Mouse (Mus musculus): ENCODE results near the gene Klf3.
A peak's percentile ranks its signal among the peaks of the same experiment; 100 is the strongest.

Klf3 gene

DNA sequence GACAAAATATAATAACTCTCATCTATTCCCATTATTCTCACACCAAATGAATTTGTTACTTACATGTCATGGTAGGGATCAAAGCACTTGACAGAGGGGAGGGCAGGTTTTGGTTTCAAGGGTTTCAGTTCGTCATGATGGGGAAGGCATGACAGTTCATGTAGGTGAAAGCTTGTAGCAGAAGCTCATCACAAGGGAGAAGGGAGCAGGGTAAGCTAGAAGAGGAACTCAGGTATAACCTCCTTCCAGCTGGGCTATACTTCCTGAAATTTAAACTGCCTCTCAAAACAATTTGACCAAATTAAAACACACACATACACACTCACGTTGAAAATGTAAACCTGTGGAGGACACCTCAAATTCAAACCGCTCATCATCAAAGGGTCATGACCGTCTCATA, 32.1 kb downstream of the Klf3 start:
- DNase-seq (ENCODE audit: low spot score), result no peak

DNA sequence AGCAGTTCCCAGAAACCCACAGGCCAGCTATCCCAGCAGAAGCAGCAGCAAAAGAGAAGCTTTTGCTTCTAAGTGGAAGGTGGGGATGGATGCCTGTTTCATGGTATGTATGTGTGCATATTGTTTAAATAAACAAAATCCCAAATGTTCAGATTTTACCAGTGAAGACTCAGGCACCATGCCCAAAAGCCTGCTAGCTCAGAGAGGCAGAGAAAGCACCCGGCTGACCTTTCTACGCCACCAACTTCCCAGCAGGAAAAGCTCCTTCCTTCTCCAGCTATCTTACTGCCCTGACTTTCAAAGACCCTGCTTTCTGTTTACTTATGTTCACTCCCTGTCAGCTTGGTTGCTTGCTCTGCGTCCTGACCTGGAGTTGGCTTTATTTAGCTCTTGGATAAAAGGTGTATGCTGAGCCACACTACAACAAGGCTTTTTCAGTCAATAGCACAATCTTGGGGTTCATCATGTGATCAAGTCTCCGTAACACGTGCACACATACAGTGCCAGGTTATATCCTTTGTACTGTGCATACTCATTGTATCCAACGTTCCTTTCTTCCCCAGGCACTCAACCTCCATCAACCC, 35.9 kb downstream of the Klf3 start:
- DNase-seq (ENCODE audit: low spot score), result no peak

DNA sequence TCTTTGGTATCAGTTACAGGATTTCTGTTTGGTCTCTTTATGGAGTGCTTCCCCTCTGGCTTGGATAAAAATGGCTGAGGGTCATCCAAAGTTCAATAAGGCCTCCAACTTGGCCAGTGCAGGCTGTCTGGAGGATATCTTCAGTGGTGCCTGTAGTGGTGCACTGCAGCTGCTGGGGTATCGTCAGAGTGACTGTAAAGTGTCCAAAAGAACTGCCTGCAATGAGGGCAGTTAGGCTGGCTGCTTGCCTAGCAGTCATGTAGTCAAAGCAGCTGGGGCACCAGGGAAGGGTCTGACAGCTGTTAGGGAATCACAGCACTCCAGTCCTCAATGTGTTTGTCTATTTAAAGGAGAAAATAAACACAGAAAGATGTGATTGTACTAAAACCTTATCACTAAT, 36.9 kb downstream of the Klf3 start:
- no peak for DNase-seq (ENCODE audit: low spot score)

DNA sequence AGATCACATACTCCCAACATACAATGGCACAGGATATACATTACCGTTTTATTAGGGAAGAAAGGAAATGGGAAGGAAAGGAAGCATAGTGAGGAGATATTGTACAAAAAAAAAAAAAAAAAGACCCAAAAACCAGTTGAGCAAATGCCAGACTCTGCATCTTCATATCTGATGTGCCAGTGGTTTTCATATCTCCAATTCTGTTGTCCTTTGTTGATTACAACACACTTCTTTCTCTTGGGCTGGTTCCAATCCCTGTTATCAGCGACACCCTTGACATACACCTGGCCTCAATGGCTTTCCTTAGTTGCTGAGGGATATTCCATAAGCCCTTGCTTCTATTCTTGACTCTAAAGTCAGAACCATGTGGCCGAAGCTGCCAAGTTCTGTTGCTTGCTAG, 41.4 kb downstream of the Klf3 start:
- DNase-seq (ENCODE audit: low spot score), result no peak

DNA sequence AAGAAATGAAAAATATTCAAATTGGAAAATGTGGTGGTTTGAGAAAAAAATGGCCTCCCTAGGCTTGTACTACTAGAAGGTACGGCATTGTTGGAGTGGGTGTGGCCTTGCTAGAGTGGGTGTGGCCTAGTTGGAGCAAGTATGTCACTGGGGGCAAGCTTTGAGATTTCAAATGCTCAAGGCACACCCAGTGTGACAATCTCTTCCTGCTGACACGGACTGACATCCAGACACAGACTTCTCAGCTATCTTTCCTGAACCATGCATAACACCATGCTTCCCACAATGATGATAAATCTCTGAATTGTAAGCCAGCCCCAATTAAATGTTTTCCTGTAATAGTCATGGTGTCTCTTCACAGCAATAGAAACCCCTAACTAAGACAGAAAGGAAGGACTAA, 44.1 kb downstream of the Klf3 start:
- DNase-seq (ENCODE audit: low spot score), result no peak

DNA sequence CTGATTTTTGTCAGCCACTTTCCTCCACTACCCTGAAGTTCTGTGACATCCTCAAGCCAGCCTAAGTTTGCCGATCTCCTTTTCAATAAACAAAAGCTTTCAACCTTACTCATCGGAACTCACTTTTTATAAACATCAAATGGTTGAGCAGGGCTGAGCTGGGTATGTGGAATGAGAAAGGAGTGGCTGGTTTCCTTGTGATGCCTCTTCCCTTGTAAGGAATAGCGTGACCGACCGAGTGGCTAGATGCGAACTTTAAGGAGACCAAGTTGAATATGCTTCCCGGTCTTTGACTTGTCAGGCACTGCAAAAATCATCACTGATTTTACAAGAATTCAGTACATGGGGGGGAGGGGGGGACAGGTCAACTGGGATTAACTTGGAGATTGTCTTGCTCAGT, 46.7 kb downstream of the Klf3 start:
- DNase-seq (ENCODE audit: low spot score), result no peak

DNA sequence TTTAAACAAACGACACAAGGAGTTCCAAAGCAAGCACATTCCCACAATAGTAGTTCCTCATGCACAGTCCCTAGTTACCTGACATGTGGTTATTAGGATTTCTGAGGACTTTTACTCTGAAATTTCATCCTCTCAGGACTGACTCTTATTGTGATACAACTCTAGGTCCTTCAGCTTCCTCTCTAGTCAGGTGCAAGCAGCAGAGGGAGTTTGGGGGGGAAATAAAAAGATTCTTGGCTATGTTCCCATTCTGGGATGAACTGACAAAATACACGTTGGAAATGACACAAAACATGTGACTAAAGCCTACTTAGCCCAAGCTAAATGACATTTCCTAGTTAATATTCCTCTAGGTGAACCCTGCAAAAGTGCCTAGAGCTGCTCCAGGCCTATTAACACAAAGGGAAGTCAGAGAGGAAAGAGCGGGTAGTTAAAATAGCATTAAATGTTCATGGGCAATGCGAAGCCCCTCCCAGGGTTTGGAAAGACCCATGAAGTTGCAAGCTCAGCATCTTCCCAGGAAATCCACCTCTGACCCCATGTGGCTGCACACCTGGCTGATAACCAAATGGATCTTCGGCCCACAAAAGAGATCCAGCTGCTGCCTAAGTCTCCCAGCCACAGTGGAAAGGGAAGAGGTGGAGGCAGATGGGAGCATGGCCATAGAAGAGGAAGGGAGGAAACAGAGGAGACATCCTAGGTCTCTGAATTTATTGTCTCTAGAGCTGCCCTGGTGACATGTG, 49.6 kb downstream of the Klf3 start:
- no peak for DNase-seq (ENCODE audit: low spot score)

DNA sequence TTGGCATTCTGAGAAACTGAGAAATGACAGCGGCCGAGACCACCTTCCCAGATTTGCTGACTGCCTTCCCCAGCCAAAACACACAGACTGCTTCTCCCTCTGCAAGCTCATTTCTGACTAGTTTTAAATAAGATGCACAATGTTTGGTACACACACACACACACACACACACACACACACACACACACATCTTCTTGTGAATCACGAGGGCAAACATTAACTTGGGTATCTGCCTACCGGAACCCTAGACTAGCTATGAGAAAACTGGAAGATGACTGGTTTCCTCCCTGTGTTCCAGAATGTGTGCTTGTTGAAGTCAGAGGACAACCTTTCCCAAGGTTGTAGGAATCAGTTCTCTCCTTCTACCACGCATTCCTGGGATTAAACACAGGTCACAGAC, 50.2 kb downstream of the Klf3 start:
- no peak for DNase-seq (ENCODE audit: low spot score)

DNA sequence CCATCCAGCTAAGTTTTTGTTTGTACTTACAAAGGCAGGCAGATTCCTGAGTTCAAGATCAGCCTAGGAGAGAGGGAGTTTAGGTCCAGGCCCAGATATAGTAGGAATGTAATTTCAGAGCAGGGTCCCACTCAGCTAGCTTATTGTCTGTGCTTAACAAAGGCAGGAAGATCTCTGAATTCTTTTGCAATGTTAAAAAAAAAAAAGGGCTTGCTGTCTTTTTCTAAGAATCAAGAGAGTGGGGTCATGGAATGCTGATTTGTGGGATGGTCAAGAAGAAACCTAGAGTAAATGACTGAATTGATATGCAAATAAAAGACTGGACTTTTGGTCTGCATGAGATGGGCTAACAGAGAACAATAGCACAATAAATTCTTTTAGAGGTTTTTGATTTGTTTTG, 52.0 kb downstream of the Klf3 start:
- DNase-seq (ENCODE audit: low spot score), result no peak

DNA sequence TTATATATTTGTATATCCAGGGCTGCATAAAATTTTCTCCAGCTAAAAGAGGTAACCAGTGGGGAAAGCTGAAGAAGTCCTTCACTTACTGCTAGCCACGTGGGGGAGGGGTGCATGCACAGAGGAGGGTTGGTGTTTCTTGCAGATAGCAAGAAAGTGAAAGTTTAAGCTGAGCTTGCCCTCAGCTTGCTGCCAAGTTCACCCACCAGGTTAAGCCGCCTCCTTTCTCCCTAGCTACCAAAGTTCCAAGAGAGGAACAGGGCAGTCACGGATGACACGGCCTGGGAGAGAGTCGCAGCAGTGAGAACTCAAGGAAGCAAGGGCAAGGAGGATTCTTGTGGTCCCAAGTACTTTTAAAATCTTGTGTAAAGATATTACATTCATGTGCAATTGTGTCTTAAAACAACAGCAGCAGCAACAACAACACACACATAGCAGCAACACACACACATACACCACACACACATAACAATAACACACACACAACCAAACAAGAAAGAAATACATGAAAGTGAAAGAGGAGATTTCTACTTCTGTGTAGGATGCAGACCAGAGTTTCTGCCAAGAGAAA, 57.8 kb downstream of the Klf3 start:
- DNase-seq (ENCODE audit: low spot score), result peak; percentile 61

DNA sequence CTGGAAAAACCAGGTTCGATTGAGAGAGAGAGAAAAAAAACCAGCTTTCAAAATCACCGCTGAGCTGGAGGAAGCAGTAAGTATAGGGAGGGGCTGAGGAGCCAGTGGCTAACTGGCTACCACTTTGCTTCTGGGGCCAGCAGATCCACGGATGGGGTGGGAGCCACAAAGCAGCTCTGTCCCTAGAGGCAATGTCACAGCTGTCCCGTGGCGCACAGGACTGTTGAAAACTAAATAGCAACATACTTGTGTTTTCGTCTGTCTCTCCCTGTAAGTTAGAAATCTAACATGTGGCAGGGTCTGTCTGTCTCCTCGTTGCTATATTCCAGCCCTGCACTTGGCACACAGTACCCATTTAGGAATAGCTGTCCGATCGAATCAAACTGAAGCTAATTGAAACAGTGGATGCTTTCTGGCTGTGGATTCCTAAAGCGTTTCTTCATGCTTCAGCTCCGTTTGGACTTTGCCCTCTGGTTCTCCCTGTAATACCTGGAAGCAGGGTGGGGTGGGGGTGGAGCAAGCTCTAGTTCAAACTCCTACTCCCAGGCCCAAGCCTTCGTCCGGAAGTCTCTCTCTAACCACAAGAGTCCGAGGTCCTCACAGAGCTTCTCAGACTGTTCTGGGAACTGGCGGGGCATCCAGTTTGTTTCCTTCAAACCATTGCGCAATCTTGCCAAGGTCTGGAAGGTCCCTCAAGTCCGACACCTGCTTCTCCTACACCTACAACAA, 58.4 kb downstream of the Klf3 start:
- DNase-seq (ENCODE audit: low spot score), result peak; percentile 70

DNA sequence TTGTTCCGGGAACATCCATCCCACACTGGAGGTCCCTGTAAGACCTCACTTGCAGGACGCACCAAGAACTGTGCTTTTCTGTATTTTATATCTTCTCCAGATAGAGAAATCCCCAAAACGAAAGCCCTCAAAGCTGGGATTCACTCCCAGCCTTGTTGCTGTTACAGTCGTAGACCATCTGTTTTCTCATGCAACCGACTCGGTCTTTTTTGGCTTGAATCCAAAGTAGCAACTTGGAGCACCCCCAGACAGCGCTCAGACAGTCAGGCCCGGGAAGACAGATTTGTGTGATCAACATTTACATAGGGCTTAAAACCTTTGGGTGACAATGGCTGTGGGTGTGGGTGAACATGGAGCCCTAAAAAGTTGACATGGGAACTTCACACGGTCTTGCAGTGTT, 59.1 kb downstream of the Klf3 start:
- DNase-seq (ENCODE audit: low spot score), result no peak

DNA sequence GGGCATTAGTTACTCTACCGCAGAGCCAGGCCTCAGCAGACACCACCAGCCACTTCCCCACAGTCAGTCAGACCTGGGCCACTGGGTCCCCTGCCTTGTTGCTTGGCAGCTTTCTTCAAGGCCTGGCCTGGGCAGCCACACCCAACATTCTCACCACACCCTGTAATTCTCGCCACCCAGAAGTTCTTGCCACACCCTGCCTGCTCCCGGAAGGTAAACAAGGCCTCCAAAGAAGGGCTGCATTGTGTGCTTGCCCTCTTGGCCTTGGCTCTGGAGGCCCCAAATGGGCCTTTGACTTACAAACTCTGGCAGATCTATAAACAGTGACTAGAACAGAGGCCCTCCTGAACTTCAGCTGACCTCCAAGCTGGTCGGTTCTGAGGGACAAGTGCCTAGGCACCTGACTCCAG, 61.5 kb downstream of the Klf3 start:
- peak; percentile 76 for DNase-seq (ENCODE audit: low spot score)

DNA sequence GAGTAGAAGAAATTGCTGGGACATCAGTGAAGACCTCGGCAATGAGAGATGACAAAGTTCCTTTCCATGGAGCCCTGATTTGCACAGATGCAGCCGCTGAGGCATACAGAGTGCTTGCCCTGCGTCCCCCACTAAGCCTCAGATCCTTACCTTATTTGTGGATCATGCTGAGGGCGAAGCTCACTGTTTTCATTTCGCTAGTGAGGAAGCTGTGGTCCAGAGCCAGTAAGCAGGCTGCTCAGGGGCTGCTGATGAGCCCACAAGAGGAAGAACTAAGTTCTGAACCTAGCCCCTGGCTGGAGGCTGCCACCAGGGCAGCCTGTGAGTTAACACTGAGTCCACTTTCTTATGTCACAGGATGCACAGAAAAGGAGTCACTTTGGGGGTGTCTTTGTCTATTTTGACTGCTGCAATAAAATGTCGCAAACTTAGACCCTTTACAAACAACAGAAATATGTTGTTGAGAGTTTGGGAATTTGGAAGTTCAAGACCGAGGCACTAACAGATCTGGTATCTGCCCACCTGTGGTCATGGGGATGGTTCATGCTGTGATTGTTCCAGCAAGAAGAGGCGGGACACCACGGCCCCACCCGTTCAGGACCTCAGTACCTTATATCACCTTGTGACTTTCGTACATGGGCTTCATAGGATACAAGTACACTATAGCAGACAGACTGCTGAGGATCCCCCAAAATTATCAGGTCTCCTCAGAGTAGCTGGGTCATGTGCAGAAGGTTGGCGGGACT, 62.2 kb downstream of the Klf3 start:
- DNase-seq (ENCODE audit: low spot score), result no peak

DNA sequence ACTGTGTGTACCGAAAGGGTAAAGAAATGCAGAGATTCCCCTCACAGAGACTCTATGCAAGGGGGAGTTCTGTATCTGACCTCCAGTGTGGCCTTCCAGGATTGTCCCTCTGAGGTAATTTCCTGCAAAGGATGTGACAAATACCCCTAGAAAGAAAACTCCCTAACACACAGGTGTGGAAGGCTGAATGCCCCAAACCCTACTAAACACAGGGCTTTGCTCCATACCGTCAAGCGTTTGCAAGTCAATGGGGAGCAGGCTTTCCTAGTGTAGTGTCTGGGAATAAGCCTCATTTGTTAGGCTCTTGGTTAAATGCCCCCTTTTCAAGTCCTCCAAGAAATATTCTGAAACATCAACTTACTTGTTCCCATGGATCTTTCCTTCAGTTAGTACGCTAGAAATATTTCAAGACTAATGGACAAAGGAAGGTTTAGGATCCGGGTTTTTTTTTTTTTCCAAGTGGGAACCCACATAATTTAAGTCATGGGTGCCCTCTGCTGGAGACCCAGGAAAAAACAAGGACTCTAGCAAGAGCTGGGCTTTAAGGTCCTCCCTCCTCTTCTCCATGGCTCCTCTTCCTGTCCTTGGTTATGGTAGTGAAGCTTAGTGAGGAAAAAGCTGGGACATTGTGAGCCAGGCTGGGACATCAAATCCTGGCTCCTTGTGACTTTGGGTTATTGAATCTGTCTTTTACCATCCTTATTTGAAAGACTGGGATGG, 63.3 kb downstream of the Klf3 start:
- peak; percentile 91 for DNase-seq (ENCODE audit: low spot score)

DNA sequence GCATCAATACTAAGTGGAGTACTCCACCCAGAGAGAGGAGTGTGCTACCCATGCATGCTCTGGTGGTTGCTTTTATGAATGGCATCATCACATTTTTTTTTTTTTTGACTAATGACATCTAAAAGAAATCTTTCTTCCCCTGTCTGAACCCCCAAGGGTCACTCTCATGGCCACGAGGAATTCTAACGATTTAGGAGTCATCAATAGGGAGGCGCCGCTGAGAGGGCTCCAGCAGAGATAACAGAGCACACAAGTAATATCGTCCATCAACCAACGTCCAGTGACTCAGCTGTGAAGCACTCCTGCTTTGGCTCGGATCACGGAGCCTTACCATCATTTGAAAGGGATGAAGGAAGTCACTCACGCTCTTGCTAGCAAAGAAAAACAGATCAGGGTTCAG, 63.9 kb downstream of the Klf3 start:
- peak; percentile 37 for DNase-seq (ENCODE audit: low spot score)

DNA sequence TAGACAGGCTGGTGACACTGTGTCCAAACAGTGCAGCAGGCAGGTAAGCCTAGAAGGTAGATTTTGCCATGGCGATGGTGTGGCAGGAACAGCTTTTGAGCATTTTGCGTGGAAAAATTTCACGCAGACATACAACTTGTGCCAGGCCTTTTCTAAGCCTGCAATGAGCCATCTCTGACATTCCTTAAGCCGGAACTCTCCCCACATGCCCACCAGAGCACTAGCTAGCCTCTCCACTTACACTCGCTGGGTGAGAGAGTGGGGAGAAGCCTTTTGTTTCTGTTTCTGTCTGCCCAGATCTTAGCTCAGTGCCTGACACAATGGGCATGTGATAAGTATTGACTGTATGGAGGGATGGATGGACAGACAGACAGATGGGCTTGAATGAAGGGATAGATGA, 64.4 kb downstream of the Klf3 start:
- DNase-seq (ENCODE audit: low spot score), result no peak

DNA sequence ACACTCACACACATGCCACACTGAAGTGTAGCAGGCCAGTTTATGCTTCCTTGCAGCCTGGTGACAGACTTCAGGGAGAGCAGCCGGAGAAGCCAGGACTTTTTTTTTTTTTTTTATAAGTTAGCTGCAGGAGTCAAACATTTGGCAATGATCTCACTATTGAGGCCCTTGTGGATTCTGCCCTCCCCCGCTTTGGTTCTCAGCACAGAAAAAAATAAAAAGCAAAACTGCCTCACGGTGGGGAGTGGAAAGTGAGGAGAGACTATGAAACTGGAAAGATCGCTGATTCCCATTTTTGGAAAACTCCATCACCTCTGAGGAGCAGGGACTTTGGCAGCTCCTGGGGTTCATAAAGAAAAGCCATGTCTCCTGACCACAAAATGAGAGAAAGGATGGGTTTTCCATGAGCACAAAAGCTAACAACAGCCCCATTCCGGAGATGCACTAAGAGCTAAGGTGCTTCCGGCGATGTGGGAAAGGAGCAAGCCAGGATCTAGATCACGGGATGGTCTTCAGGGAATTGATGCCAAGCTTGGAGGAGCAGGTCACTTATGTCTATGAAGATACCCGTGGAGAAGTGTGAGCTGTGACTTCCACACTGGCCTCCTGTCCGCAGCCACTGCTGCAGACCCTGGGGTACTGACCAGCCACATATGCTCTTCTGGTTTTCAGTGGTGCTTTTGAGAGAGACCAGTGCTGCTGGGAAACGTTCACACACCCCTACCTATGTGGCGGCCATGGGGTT, 73.1 kb downstream of the Klf3 start:
- DNase-seq (ENCODE audit: low spot score), result no peak

DNA sequence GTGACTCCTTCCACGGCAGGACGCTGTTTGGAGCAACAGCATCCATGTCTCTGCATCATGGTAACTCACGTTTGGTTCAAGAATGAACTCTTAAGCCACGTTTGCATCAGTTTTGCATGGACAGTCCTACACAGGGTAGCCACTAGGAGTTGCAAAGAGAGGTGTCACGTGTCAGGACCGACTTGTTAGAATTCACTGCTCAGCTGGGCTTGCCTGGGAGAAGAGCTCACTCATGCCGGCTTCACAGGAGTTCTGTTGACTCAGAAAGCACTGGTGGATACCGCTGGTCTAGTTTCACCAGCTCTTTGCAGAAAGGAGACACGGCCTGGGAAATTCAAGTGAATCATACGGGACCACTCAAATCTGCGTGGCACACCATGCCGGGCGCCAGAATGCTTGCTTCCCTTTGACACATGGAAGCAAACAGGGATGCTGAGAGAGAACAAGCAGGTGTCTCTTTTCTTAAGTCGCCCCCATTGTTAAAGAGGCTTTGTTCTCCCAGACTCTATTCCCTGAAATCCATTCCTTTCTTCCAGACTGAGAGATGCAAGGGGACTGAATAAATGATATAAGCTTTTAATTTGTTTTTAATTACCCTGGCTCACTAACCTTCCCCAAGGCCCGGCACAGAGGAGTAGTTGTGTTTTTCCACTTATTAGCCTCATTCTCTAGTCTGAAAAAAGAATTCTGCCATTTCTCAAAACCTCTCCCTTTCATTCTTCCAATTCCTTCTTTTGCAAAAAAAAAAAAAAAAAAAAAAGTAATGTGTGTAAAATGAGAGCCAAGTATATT, 74.2 kb downstream of the Klf3 start:
- no peak for DNase-seq (ENCODE audit: low spot score)

DNA sequence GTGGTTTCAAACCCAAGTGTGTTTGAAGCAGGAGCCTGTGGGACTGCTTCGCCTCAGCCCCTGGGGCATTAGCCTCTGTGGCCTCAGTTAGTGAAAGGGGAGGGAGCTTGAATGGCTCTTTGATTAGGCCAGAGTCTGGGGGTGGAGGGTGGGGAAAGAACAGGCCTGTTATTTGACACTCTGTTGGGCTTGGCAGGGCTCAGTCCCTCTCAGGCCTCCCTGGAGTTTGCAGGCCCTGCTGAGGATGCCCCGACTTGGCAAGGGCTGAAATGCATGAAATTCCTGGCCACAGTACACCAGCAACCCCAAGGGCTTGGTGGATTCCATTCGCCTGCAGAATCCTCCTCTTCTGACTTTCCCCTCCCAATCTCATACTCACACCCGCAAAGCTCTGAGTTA, 74.8 kb downstream of the Klf3 start:
- peak; percentile 48 for DNase-seq (ENCODE audit: low spot score)

All from urinary bladder, postnatal 14 days (tissue).